Mouse (Mus musculus) cortical plate, adult 2 months (tissue): ENCODE results near the gene Lrrc2.

Source experiments
- CTCF ChIP-seq: fragments of 200-500 bp; IDR thresholded peaks from 2 replicates; pipeline ENCODE4 v1.5.1; 2011; ENCODE audit warnings: mild to moderate bottlenecking, control low read depth, low read length; ENCODE audit not compliant: insufficient read depth; ENCODE audit errors: extremely low read depth
- POLR2A ChIP-seq: fragments of 200-500 bp; IDR thresholded peaks from 2 replicates; pipeline ENCODE4 v1.6.1; 2011; ENCODE audit warnings: mild to moderate bottlenecking, low read length, control low read depth; ENCODE audit not compliant: insufficient read depth; ENCODE audit errors: extremely low read depth

- TF ChIP-seq POLR2A (no peak), CTCF (no peak)
Measured at GRCm38 (mm10) chr9:110954681-110955445, 3.5 kb downstream of the Lrrc2 start.
